Mouse (Mus musculus) neural tube, embryonic 12.5 days (tissue): ENCODE measurements around the gene Alox15. TPM values are rescaled to one million over a fixed set of nuclear protein-coding genes. Genes with fewer than 3 reads are reported as not detected.

ENCODE experiments used
- ATAC-seq: fragments of 200-750 bp; cut with Nextera tagmentation; 2 replicates; pipeline ENCODE4 v1.8.0; 2017; ENCODE audit warnings: low read depth, mild to moderate bottlenecking, moderate TSS enrichment, moderate library complexity; ENCODE audit not compliant: low FRiP score
- H3K27ac ChIP-seq: fragments of 300-500 bp; sonication (generic); 2 replicates; pipeline ENCODE4 v1.5.1; 2016
- H3K27me3 ChIP-seq: fragments of 300-500 bp; sonication (generic); replicated peaks from 2 replicates; pipeline ENCODE4 v1.6.1; 2016; ENCODE audit warnings: mild to moderate bottlenecking
- H3K36me3 ChIP-seq: fragments of 300-500 bp; sonication (generic); 2 replicates; pipeline ENCODE4 v1.6.1; 2016; ENCODE audit warnings: mild to moderate bottlenecking
- H3K4me1 ChIP-seq: fragments of 300-500 bp; sonication (generic); 2 replicates; pipeline ENCODE4 v1.6.1; 2016
- H3K4me2 ChIP-seq: fragments of 300-500 bp; sonication (generic); replicated peaks from 2 replicates; pipeline ENCODE4 v1.6.1; 2016; ENCODE audit warnings: mild to moderate bottlenecking
- H3K4me3 ChIP-seq: fragments of 300-500 bp; sonication (generic); 2 replicates; pipeline ENCODE4 v1.5.1; 2016
- H3K9ac ChIP-seq: fragments of 300-500 bp; sonication (generic); 2 replicates; pipeline ENCODE4 v1.6.1; 2016; ENCODE audit warnings: mild to moderate bottlenecking
- H3K9me3 ChIP-seq: fragments of 300-500 bp; sonication (generic); 2 replicates; pipeline ENCODE4 v1.6.1; 2016; ENCODE audit warnings: mild to moderate bottlenecking
- WGBS: fragments of 180-500 bp; shearing (Covaris S2); methylation state at CpG from one replicate; pipeline ENCODE4 v1.1.7; 2016; 5-methylcytosine and 5-hydroxymethylcytosine counted together
- polyA plus RNA-seq: library from polyadenylated mRNA; unstranded; fragments of >200 nt; fragmentation: Nextera tagmentation; extraction: Ambion mirVana; gene quantifications from 2 replicates; pipeline ENCODE4 v1.2.1, GENCODE M21; 2016

The Alox15 gene
- polyA plus RNA-seq, 1 experiment from 2014 or later: 0.13 TPM

GRCm38 (mm10) chr11:70347861-70348260 lies 4.0 kb downstream of the Alox15 start:
- 83% methylated on average over 10 of the region's 10 CpGs for WGBS
- no peak overlapping the region for H3K4me2 ChIP-seq
- no peak overlapping the region for H3K9ac ChIP-seq
- H3K4me3 ChIP-seq: no peak overlapping the region
- ATAC-seq: no peak
- no peak overlapping the region for H3K27ac ChIP-seq
- H3K36me3 ChIP-seq: no peaks in the 10 kb centered on the region
- H3K9me3 ChIP-seq: no peaks in the 10 kb centered on the region
- H3K4me1 ChIP-seq: peaks cover 13% of the 10 kb centered on the region
- peaks cover 35% of the 10 kb centered on the region for H3K27me3 ChIP-seq

GRCm38 (mm10) chr11:70345546-70345945 lies 6.3 kb downstream of the Alox15 start:
- Histone ChIP-seq H3K9me3 (no peaks in the 10 kb centered on the region), H3K4me3 (no peak overlapping the region), H3K9ac (no peak overlapping the region), H3K4me2 (no peak overlapping the region), H3K27me3 (peaks cover 11% of the 10 kb centered on the region), H3K4me1 (no peaks in the 10 kb centered on the region), H3K27ac (no peak overlapping the region), H3K36me3 (no peaks in the 10 kb centered on the region)
- no peak for ATAC-seq
- 93% methylated on average over 8 of the region's 8 CpGs for WGBS

GRCm38 (mm10) chr11:70345061-70345460 lies 6.8 kb downstream of the Alox15 start:
- WGBS: 84% methylated on average over 10 of the region's 10 CpGs
- H3K4me3 ChIP-seq: no peak overlapping the region
- peaks cover 7% of the 10 kb centered on the region; the same call in 1 of the 2 replicates for H3K27me3 ChIP-seq
- no peak overlapping the region for H3K4me2 ChIP-seq
- no peaks in the 10 kb centered on the region for H3K4me1 ChIP-seq
- H3K9ac ChIP-seq: no peak overlapping the region
- H3K27ac ChIP-seq: no peak overlapping the region
- ATAC-seq: no peak
- H3K9me3 ChIP-seq: no peaks in the 10 kb centered on the region
- no peaks in the 10 kb centered on the region for H3K36me3 ChIP-seq

GRCm38 (mm10) chr11:70339481-70339880 lies 12.3 kb downstream of the Alox15 start:
- no peak for ATAC-seq
- no peaks in the 10 kb centered on the region for H3K36me3 ChIP-seq
- no peak overlapping the region for H3K4me3 ChIP-seq
- H3K4me2 ChIP-seq: no peak overlapping the region
- no peaks in the 10 kb centered on the region for H3K4me1 ChIP-seq
- no peaks in the 10 kb centered on the region for H3K27me3 ChIP-seq
- H3K27ac ChIP-seq: no peak overlapping the region
- H3K9ac ChIP-seq: no peak overlapping the region
- WGBS: 32% methylated on average over 7 of the region's 7 CpGs
- no peaks in the 10 kb centered on the region for H3K9me3 ChIP-seq

GRCm38 (mm10) chr11:70334477-70334876 lies 17.4 kb downstream of the Alox15 start:
- no peaks in the 10 kb centered on the region for H3K4me1 ChIP-seq
- no peak for ATAC-seq
- 30% methylated on average over 4 of the region's 4 CpGs for whole genome bisulfite sequencing

GRCm38 (mm10) chr11:70324726-70325125 lies 27.1 kb downstream of the Alox15 start:
- Histone ChIP-seq H3K9me3 (no peaks in the 10 kb centered on the region), H3K27ac (no peak overlapping the region), H3K4me1 (peaks cover 5% of the 10 kb centered on the region; the same call in 1 of the 2 replicates), H3K27me3 (peaks cover 33% of the 10 kb centered on the region), H3K36me3 (no peaks in the 10 kb centered on the region), H3K4me3 (no peak overlapping the region), H3K9ac (no peak overlapping the region), H3K4me2 (no peak overlapping the region)
- WGBS: 91% methylated on average over 8 of the region's 8 CpGs
- ATAC-seq: no peak

More at GRCm38 (mm10) chr11:70334477-70334876, 17.4 kb downstream of the Alox15 start:
- no peak overlapping the region for H3K4me2 ChIP-seq
- no peak overlapping the region for H3K9ac ChIP-seq
- no peaks in the 10 kb centered on the region for H3K27me3 ChIP-seq
- H3K4me3 ChIP-seq: no peak overlapping the region
- H3K9me3 ChIP-seq: no peaks in the 10 kb centered on the region
- no peak overlapping the region for H3K27ac ChIP-seq
- no peaks in the 10 kb centered on the region for H3K36me3 ChIP-seq

GRCm38 (mm10) chr11:70322528-70322927 lies 29.3 kb downstream of the Alox15 start, which contains the start of gene Alox12e:
Gene Alox12e (minus strand): TSS chr11:70322628.
- WGBS: 27% methylated on average over 7 of the region's 7 CpGs
- Histone ChIP-seq H3K9me3 (no peaks in the 10 kb centered on the region), H3K9ac (no peak within 1 kb of the TSS), H3K36me3 (no peaks in the 10 kb centered on the region), H3K4me2 (peak within 1 kb of the TSS; percentile 35), H3K27me3 (peaks cover 38% of the 10 kb centered on the region), H3K4me3 (no peak within 1 kb of the TSS), H3K4me1 (peaks cover 5% of the 10 kb centered on the region; the same call in 1 of the 2 replicates), H3K27ac (no peak within 1 kb of the TSS)
- ATAC-seq: no peak

- WGBS: 3% methylated on average over 15 of the region's 15 CpGs
- Histone ChIP-seq H3K4me1 (peaks cover 5% of the 10 kb centered on the region; the same call in 1 of the 2 replicates), H3K4me3 (no peak overlapping the region), H3K9ac (no peak overlapping the region), H3K4me2 (peak overlapping the region; percentile 35), H3K36me3 (no peaks in the 10 kb centered on the region), H3K9me3 (no peaks in the 10 kb centered on the region), H3K27ac (no peak overlapping the region), H3K27me3 (peaks cover 38% of the 10 kb centered on the region)
- no peak for ATAC-seq
Measured at GRCm38 (mm10) chr11:70321664-70322063, 30.2 kb downstream of the Alox15 start.

- no peak overlapping the region for H3K27ac ChIP-seq
- H3K9me3 ChIP-seq: no peaks in the 10 kb centered on the region
- no peak for ATAC-seq
- H3K9ac ChIP-seq: no peak overlapping the region
- H3K4me1 ChIP-seq: peaks cover 5% of the 10 kb centered on the region; the same call in 1 of the 2 replicates
- H3K4me3 ChIP-seq: no peak overlapping the region
- H3K36me3 ChIP-seq: no peaks in the 10 kb centered on the region
- H3K27me3 ChIP-seq: peaks cover 38% of the 10 kb centered on the region
- no peak overlapping the region for H3K4me2 ChIP-seq
- WGBS: 80% methylated on average over 12 of the region's 12 CpGs
Measured at GRCm38 (mm10) chr11:70319614-70320013, 32.2 kb downstream of the Alox15 start.

GRCm38 (mm10) chr11:70313833-70314232 lies 38.0 kb downstream of the Alox15 start:
- Histone ChIP-seq H3K9me3 (no peaks in the 10 kb centered on the region), H3K27ac (no peak overlapping the region), H3K9ac (no peak overlapping the region), H3K4me2 (no peak overlapping the region), H3K4me1 (no peaks in the 10 kb centered on the region), H3K27me3 (no peaks in the 10 kb centered on the region), H3K36me3 (no peaks in the 10 kb centered on the region), H3K4me3 (no peak overlapping the region)
- ATAC-seq: no peak
- WGBS: 49% methylated on average over 7 of the region's 7 CpGs

GRCm38 (mm10) chr11:70309341-70309740 lies 42.5 kb downstream of the Alox15 start:
- Histone ChIP-seq H3K4me3 (no peak overlapping the region), H3K4me1 (no peaks in the 10 kb centered on the region), H3K27ac (no peak overlapping the region), H3K36me3 (no peaks in the 10 kb centered on the region), H3K9me3 (no peaks in the 10 kb centered on the region), H3K27me3 (no peaks in the 10 kb centered on the region), H3K4me2 (no peak overlapping the region), H3K9ac (no peak overlapping the region)
- 30% methylated on average over 9 of the region's 9 CpGs for WGBS
- no peak for ATAC-seq

GRCm38 (mm10) chr11:70308296-70308695 lies 43.5 kb downstream of the Alox15 start:
- no peak for ATAC-seq
- no peak overlapping the region for H3K9ac ChIP-seq
- H3K4me3 ChIP-seq: no peak overlapping the region
- no peaks in the 10 kb centered on the region for H3K27me3 ChIP-seq
- WGBS: 95% methylated on average over 2 of the region's 2 CpGs
- no peaks in the 10 kb centered on the region for H3K4me1 ChIP-seq
- no peak overlapping the region for H3K4me2 ChIP-seq
- H3K9me3 ChIP-seq: no peaks in the 10 kb centered on the region
- no peaks in the 10 kb centered on the region for H3K36me3 ChIP-seq
- H3K27ac ChIP-seq: no peak overlapping the region

GRCm38 (mm10) chr11:70306159-70306558 lies 45.7 kb downstream of the Alox15 start:
- 65% methylated on average over 7 of the region's 7 CpGs for WGBS
- Histone ChIP-seq H3K27me3 (no peaks in the 10 kb centered on the region), H3K27ac (no peak overlapping the region), H3K9me3 (peaks cover 3% of the 10 kb centered on the region; the same call in 1 of the 2 replicates), H3K4me1 (no peaks in the 10 kb centered on the region), H3K4me3 (no peak overlapping the region), H3K4me2 (no peak overlapping the region), H3K9ac (no peak overlapping the region), H3K36me3 (no peaks in the 10 kb centered on the region)
- ATAC-seq: no peak
